Mouse (Mus musculus) CD4-positive naive resting alpha-beta T cell, adult 57 days (primary cell): Measurements from ENCODE around the gene 4930449I24Rik. TPM values are rescaled to one million over a fixed set of nuclear protein-coding genes. Genes with fewer than 3 reads are reported as not detected.

ENCODE experiments used
- total RNA-seq: library from RNA; stranded (reverse); gene quantifications from one replicate; pipeline ENCODE4 v1.2.4, GENCODE M21; 2023

The 4930449I24Rik gene
- total RNA-seq, result not detected

GRCm38 (mm10) chr5:146502099-146502498 is at the start of gene 4930449I24Rik:
Gene 4930449I24Rik, plus strand, starts transcription at chr5:146502399.

GRCm38 (mm10) chr5:146481665-146482064 is 20.5 kb upstream of the 4930449I24Rik start, which contains the start of gene Gm6408:
Gene Gm6408, plus strand, starts transcription at chr5:146481965.

GRCm38 (mm10) chr5:146491063-146491462 is 11.1 kb upstream of the 4930449I24Rik start, which contains the start of gene Gm6370:
Gene Gm6370, plus strand, starts transcription at chr5:146491363.

GRCm38 (mm10) chr5:146513823-146514222 is 11.6 kb downstream of the 4930449I24Rik start, which contains the start of gene Gm3402:
Gene Gm3402, plus strand, starts transcription at chr5:146514123.

GRCm38 (mm10) chr5:146525501-146525900 is 23.3 kb downstream of the 4930449I24Rik start, which contains the start of gene Gm3404:
Gene Gm3404, plus strand, starts transcription at chr5:146525801.

GRCm38 (mm10) chr5:146537347-146537746 is 35.1 kb downstream of the 4930449I24Rik start, which contains the start of gene Gm3409:
Gene Gm3409, plus strand, starts transcription at chr5:146537647.

Other genes with a start within 250 kb of the 4930449I24Rik start
- gene Wasf3, start 117.4 kb upstream of the 4930449I24Rik start, total RNA-seq, result not detected
- not detected for gene Gm6408, start 20.4 kb upstream of the 4930449I24Rik start, total RNA-seq
- not detected for gene Gm6370, start 11.0 kb upstream of the 4930449I24Rik start, total RNA-seq
- gene Gm3402, start 11.7 kb downstream of the 4930449I24Rik start, total RNA-seq, result not detected
- gene Gm3404, start 23.4 kb downstream of the 4930449I24Rik start, total RNA-seq, result not detected
- gene Gm3409, start 35.2 kb downstream of the 4930449I24Rik start, total RNA-seq, result not detected
- gene Gm3415, start 53.7 kb downstream of the 4930449I24Rik start, total RNA-seq, result not detected
- not detected for gene Gpr12, start 82.8 kb downstream of the 4930449I24Rik start, total RNA-seq